Mouse (Mus musculus) bone marrow, adult 2 months (tissue): Measurements from ENCODE around the gene C1qb.

Experiments used
- CTCF ChIP-seq: fragments of 200-500 bp; IDR thresholded peaks from 2 replicates; pipeline ENCODE4 v1.5.1; 2011; ENCODE audit warnings: low read length, control low read depth; ENCODE audit not compliant: control insufficient read depth, insufficient read depth
- POLR2A ChIP-seq: fragments of 200-500 bp; IDR thresholded peaks from 2 replicates; pipeline ENCODE4 v1.6.1; 2011; ENCODE audit warnings: low read depth, mild to moderate bottlenecking, control low read depth, low read length, borderline replicate concordance; ENCODE audit not compliant: control insufficient read depth

GRCm38 (mm10) chr4:136836387-136836931 lies 49.5 kb downstream of the C1qb start:
- TF ChIP-seq CTCF (no peak), POLR2A (no peak)
